Mouse (Mus musculus): ENCODE results near the gene Bcl2l15. TPM values are rescaled to one million over a fixed set of nuclear protein-coding genes. Genes with fewer than 3 reads are reported as not detected.

Gene Bcl2l15
- polyA plus RNA-seq, 2 experiments, result 0.84 to 1.1 TPM

- no peak for DNase-seq (ENCODE audit: low spot score)
- no peak overlapping the region for H3K9ac ChIP-seq (ENCODE audit: low read depth, low read length, severe bottlenecking)
- WGBS, result 68% methylated on average over 4 of the region's 4 CpGs
- H3K27ac ChIP-seq (replicated peaks; ENCODE audit: low read depth, low read length), result no peak overlapping the region
- no peaks in the 10 kb centered on the region for H3K9me3 ChIP-seq (ENCODE audit: control insufficient read depth, low read length)
- H3K4me1 ChIP-seq (ENCODE audit: control insufficient read depth, insufficient read depth, low read length), result 0 out of 2 replicates have a peak, but pooled peaks cover 2% of the 10 kb centered on the region
- no peak for TF ChIP-seq POLR2A (IDR thresholded peaks at IDR 0.05; ENCODE audit: borderline replicate concordance, extremely low read depth, insufficient read depth, insufficient read length)
- no peak overlapping the region for H3K4me2 ChIP-seq (replicated peaks; ENCODE audit: low read depth, low read length, severe bottlenecking)
- H3K27me3 ChIP-seq (ENCODE audit: control insufficient read depth, insufficient read depth, low read length), result no peaks in the 10 kb centered on the region
- no peak overlapping the region for H3K4me3 ChIP-seq (replicated peaks; ENCODE audit: low read length)
- ATAC-seq (ENCODE audit: low FRiP score, low read depth), result no peak
- H3K36me3 ChIP-seq (ENCODE audit: control insufficient read depth, insufficient read depth, low read length), result no peaks in the 10 kb centered on the region
These were observed 30.4 kb downstream of the Bcl2l15 start for GRCm38 (mm10) chr3:103862721-103863220.

GRCm38 (mm10) chr3:103864200-103864599 lies 31.8 kb downstream of the Bcl2l15 start:
- TF ChIP-seq POLR2A (IDR thresholded peaks at IDR 0.05; ENCODE audit: borderline replicate concordance, extremely low read depth, insufficient read depth, insufficient read length), result no peak
- Histone ChIP-seq H3K9ac (ENCODE audit: low read depth, low read length, severe bottlenecking) (no peak overlapping the region), H3K9me3 (ENCODE audit: control insufficient read depth, low read length) (no peaks in the 10 kb centered on the region), H3K4me3 (replicated peaks; ENCODE audit: low read length) (no peak overlapping the region), H3K36me3 (ENCODE audit: control insufficient read depth, insufficient read depth, low read length) (no peaks in the 10 kb centered on the region), H3K4me1 (ENCODE audit: control insufficient read depth, insufficient read depth, low read length) (0 out of 2 replicates have a peak, but pooled peaks cover 2% of the 10 kb centered on the region), H3K27ac (replicated peaks; ENCODE audit: low read depth, low read length) (no peak overlapping the region), H3K4me2 (replicated peaks; ENCODE audit: low read depth, low read length, severe bottlenecking) (no peak overlapping the region), H3K27me3 (ENCODE audit: control insufficient read depth, insufficient read depth, low read length) (no peaks in the 10 kb centered on the region)
- 92% methylated on average over 6 of the region's 6 CpGs for WGBS
- ATAC-seq (ENCODE audit: low FRiP score, low read depth) (no peak), DNase-seq (ENCODE audit: low spot score) (no peak)

GRCm38 (mm10) chr3:103867424-103867971 lies 35.1 kb downstream of the Bcl2l15 start:
- no peak overlapping the region for H3K9ac ChIP-seq (ENCODE audit: low read depth, low read length, severe bottlenecking)
- DNase-seq (ENCODE audit: low spot score) (no peak), ATAC-seq (ENCODE audit: low FRiP score, low read depth) (no peak)
- H3K4me3 ChIP-seq (replicated peaks; ENCODE audit: low read length), result no peak overlapping the region
- TF ChIP-seq POLR2A (IDR thresholded peaks at IDR 0.05; ENCODE audit: borderline replicate concordance, extremely low read depth, insufficient read depth, insufficient read length), result no peak
- 89% methylated on average over 5 of the region's 5 CpGs for WGBS
- H3K4me1 ChIP-seq (ENCODE audit: control insufficient read depth, insufficient read depth, low read length), result no peaks in the 10 kb centered on the region
- no peaks in the 10 kb centered on the region for H3K27me3 ChIP-seq (ENCODE audit: control insufficient read depth, insufficient read depth, low read length)
- no peaks in the 10 kb centered on the region for H3K9me3 ChIP-seq (ENCODE audit: control insufficient read depth, low read length)
- H3K27ac ChIP-seq (replicated peaks; ENCODE audit: low read depth, low read length), result no peak overlapping the region
- H3K36me3 ChIP-seq (ENCODE audit: control insufficient read depth, insufficient read depth, low read length), result no peaks in the 10 kb centered on the region
- no peak overlapping the region for H3K4me2 ChIP-seq (replicated peaks; ENCODE audit: low read depth, low read length, severe bottlenecking)

GRCm38 (mm10) chr3:103868008-103868407 lies 35.6 kb downstream of the Bcl2l15 start:
- Histone ChIP-seq H3K9ac (ENCODE audit: low read depth, low read length, severe bottlenecking) (no peak overlapping the region), H3K27me3 (ENCODE audit: control insufficient read depth, insufficient read depth, low read length) (no peaks in the 10 kb centered on the region), H3K4me2 (replicated peaks; ENCODE audit: low read depth, low read length, severe bottlenecking) (no peak overlapping the region), H3K27ac (replicated peaks; ENCODE audit: low read depth, low read length) (no peak overlapping the region), H3K9me3 (ENCODE audit: control insufficient read depth, low read length) (no peaks in the 10 kb centered on the region), H3K4me3 (replicated peaks; ENCODE audit: low read length) (no peak overlapping the region), H3K4me1 (ENCODE audit: control insufficient read depth, insufficient read depth, low read length) (no peaks in the 10 kb centered on the region), H3K36me3 (ENCODE audit: control insufficient read depth, insufficient read depth, low read length) (no peaks in the 10 kb centered on the region)
- WGBS, result 73% methylated on average over 4 of the region's 4 CpGs
- TF ChIP-seq POLR2A (IDR thresholded peaks at IDR 0.05; ENCODE audit: borderline replicate concordance, extremely low read depth, insufficient read depth, insufficient read length), result no peak
- ATAC-seq (ENCODE audit: low FRiP score, low read depth) (no peak), DNase-seq (ENCODE audit: low spot score) (no peak)

- Histone ChIP-seq H3K4me1 (ENCODE audit: control insufficient read depth, insufficient read depth, low read length) (no peaks in the 10 kb centered on the region), H3K36me3 (ENCODE audit: control insufficient read depth, insufficient read depth, low read length) (no peaks in the 10 kb centered on the region), H3K27me3 (ENCODE audit: control insufficient read depth, insufficient read depth, low read length) (no peaks in the 10 kb centered on the region), H3K9me3 (ENCODE audit: control insufficient read depth, low read length) (no peaks in the 10 kb centered on the region), H3K27ac (replicated peaks; ENCODE audit: low read depth, low read length) (no peak overlapping the region), H3K9ac (ENCODE audit: low read depth, low read length, severe bottlenecking) (no peak overlapping the region), H3K4me3 (replicated peaks; ENCODE audit: low read length) (no peak overlapping the region), H3K4me2 (replicated peaks; ENCODE audit: low read depth, low read length, severe bottlenecking) (no peak overlapping the region)
- 56% methylated on average over 3 of the region's 3 CpGs for WGBS
- no peak for ATAC-seq (ENCODE audit: low FRiP score, low read depth)
- no peak for DNase-seq (ENCODE audit: low spot score)
- TF ChIP-seq POLR2A (IDR thresholded peaks at IDR 0.05; ENCODE audit: borderline replicate concordance, extremely low read depth, insufficient read depth, insufficient read length), result no peak
These were observed 40.3 kb downstream of the Bcl2l15 start for GRCm38 (mm10) chr3:103872663-103873098.

Measured in limb, embryonic 14.5 days (tissue).